Mouse (Mus musculus) adrenal gland, postnatal 10 days (tissue): Measurements from ENCODE around the gene Rangrf. TPM values are rescaled to one million over a fixed set of nuclear protein-coding genes. Genes with fewer than 3 reads are reported as not detected.
"Not testable (repeated sequence)": the region's sequence is repeated elsewhere in the genome, so short reads cannot be mapped to it uniquely, and the experiment has no call there.

ENCODE experiments used
- DNase-seq: peaks from one replicate; pipeline ENCODE4 v3.0.0; 2021; ENCODE audit warnings: mixed read lengths
- total RNA-seq, 2 experiments: library from RNA; stranded (reverse); gene quantifications; 2 replicates each; pipeline ENCODE4 v1.2.3; 2021

Gene Rangrf
- total RNA-seq, 2 experiments from 2014 or later: 20.4 to 24.7 TPM

- DNase-seq: no peak
Observed at GRCm38 (mm10) chr11:68979320-68979733, 4.3 kb upstream of the Rangrf start.

- DNase-seq: no peak
Observed at GRCm38 (mm10) chr11:68975601-68976000, 616 bp upstream of the Rangrf start.

DNA sequence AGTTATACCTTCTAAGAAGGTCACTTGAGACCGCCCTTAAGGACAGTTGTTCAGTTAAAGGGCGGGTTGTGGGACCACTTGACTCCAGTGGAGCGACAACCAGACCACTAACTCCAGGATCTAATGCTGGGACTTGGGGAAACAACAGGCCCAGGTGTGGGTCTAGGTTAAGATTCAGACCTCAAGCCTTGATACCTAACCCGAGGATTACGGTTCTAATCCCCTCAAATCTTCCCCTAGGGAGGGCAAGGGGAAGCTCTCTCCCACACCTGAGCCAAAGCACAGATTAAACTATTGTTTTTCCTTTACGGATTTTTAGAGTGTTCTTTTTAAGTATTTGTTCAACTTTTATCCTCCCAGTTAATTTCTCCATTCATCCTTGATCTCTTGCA lies 930 bp downstream of the Rangrf start:
- DNase-seq: no peak

- peak; percentile 94 for DNase-seq
Observed at GRCm38 (mm10) chr11:68973250-68974058, 1.5 kb downstream of the Rangrf start.

- DNase-seq: peak; percentile 77
Observed at GRCm38 (mm10) chr11:68970232-68970631, 4.8 kb downstream of the Rangrf start.

GRCm38 (mm10) chr11:68968752-68969151 lies 6.2 kb downstream of the Rangrf start:
- DNase-seq: no peak

DNA sequence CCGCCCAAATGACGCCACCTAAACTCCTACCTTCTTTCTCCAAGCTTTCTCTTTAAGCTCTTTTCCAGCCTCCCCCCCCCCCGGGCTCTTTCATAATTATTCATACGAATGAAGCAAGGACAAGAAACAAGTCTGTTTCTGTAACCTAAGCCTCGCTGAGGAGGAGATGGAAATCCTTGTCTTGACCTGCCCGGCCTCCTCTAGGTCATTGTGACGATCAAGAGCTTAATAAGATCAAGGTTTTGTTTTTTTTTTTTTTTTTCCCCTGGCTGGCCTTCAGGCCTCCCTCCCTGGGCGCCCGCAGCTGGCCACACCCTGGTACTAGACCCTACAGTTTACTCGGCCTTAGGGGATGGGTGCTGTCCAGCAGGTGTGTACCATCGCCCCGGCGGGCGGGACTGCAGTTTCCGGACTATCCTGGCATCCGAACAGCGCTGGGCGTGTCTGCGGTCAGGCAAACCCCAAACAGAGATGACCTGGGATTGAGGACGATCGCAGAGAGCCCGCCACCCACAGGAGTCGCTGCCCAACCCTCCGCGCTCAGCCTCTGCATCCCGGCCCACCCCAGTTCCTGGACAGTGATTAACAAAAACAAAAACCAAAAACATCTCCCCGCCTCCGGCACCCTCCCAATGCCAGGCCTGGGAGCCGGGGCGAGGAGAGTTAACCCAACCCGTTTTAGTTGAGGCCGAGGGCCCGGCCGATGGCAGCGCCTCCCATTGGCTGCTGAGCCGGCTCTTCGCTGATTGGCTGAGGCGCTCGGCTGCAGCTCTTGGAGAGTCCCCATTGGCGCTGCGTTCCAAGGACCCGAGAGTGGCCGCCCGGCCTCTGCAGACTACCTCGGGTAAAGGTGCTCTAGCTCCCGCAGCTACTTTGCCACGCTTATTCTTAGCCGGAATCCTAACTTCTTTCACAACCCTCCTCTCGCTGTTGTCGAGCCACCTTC lies 7.4 kb downstream of the Rangrf start, which contains the start of gene Slc25a35:
Gene Slc25a35 (plus strand): TSS at position 795 of the 946 bp plus-strand sequence.
- DNase-seq: peak; percentile 95

- DNase-seq: no peak
Observed at GRCm38 (mm10) chr11:68966554-68966953, 8.4 kb downstream of the Rangrf start.

DNA sequence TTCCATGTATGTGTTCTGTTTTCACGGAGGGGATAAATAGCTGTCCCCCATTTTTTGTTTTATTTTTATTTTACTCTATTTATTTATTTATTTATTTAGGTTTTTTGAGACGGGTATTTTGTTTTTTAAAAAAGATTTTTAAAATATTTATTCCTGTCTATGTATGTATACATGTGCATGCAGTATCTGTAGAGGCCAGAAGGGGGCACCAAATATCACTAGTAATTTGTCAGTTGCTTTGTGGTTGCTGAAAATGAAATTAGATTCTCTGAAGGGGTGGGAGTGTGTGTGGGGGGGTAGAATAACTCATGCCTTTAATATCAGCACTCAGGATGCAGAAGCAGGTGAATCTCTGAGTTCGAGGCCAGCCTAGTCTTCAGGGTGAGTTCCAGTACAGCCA lies 9.1 kb downstream of the Rangrf start:
- DNase-seq: peak; percentile 76

DNA sequence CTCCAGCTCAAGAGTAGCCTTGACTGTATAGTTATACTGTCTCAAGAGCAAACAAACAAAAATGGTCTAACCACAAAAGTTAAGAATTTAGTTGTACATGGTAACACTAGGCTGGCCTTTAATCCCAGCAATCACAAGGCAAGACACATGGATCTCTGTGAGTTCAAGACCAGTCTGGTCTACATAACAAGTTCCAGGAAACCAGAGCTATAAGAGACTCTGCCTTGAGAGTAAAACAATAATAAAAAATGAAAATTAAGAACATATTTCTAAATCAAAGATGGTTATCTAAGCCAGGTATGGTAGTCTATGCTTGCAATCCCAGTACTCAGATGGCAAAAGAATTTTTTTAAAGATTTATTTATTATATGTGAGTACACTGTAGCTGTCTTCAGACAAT lies 9.9 kb downstream of the Rangrf start:
- no peak for DNase-seq

DNA sequence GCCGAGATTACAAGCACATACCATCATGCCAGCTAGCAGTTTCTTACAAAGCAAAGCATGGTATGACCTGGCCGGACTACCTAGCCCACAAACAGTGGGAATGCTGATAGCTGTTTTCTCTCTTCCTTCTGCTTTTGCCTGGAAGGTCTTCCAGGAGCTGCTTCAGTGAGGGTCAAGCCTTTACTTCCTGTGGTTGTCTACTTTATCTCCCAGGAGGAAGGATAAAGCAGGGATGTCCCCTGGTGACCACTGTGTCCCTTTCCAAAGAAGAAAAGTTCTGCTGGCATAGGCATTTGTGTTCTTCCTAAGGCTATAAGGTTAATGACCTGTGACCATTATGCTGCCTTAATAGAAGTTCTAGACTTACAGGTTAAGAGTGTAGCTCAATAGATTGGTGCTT lies 11.6 kb downstream of the Rangrf start:
- no peak for DNase-seq

- DNase-seq: not testable (repeated sequence)
Observed at GRCm38 (mm10) chr11:68962159-68962558, 12.8 kb downstream of the Rangrf start.

DNA sequence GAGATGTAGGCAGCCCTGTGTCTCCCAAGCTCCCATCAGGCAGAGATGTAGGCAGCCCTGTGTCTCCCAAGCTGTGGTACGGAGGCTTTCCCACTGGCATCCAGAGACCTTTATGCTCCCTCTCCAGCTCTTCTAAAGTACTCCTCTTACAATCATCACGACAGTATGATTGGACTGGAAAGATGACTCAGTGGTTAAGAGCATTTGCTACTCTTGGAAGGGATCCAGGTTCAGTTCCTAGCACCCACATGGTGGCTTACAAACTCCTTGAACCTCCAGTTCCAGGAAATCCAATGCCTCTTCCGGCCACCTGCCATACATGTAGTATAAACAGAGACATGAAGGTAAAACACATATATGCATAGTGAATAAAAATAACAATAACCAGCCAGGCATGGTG lies 13.4 kb downstream of the Rangrf start:
- DNase-seq: no peak

DNA sequence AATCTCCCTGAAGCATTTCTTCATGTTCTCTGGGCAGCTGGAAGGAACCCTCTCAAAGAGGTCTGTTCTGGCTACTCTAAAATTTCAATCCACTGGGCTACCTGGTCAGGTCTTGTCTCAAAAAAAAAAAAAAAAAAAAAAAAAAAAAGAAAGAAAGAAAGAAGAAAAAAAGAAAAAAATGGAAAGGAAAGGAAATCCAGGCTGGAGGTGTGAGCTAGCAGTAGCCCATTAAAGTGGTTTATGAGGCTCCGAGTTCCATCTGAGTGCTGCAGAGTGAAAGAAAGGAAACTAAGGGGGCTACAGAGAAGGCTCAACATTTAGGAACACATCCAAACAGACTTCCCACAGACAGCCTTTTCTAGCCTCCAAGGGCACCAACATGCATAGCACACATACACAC lies 17.0 kb downstream of the Rangrf start:
- DNase-seq: no peak

- DNase-seq: no peak
Observed at GRCm38 (mm10) chr11:68957308-68957707, 17.7 kb downstream of the Rangrf start, which contains the start of gene Arhgef15. TSS of gene Arhgef15 (minus strand) at chr11:68957480.

DNA sequence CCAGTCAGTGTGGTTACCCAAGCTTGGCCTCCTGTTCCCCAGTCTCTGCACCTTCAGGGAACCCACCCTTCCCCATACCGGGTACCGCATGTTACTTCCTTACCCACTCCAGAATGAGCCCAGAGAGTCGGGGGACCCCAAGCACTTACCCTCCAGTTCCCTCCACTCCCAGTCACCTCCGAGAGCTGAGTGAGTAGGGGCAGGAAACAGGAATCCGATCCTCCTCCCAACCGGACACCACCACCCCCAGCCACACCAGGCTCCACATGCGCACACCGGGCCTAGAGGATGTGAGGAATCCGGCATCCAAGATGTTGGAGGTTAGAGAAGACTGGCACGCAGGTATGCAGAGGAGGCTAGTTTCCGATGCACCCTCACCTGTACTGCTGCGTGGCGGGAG lies 18.3 kb downstream of the Rangrf start:
- DNase-seq: no peak

- DNase-seq: no peak
Observed at GRCm38 (mm10) chr11:68956107-68956506, 18.9 kb downstream of the Rangrf start.

DNA sequence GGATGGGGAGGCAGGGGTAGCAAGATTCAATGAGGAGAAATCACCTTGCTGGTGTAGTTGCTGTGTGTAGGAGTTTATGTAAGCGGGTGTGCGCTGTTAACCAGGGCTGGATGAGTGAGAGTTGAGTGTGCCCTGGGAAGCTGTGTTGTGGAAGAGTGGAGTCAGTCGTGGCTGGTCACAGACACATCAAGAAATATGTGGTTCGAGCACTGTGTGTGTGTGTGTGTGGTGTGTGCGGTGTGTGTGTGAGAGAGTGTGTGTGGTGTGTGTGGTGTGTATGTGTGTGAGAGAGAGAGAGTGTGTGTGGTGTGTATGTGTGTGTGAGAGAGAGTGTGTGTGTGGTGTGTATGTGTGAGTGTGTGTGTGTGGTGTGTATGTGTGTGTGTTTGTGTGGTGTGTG lies 19.5 kb downstream of the Rangrf start:
- DNase-seq: no peak

DNA sequence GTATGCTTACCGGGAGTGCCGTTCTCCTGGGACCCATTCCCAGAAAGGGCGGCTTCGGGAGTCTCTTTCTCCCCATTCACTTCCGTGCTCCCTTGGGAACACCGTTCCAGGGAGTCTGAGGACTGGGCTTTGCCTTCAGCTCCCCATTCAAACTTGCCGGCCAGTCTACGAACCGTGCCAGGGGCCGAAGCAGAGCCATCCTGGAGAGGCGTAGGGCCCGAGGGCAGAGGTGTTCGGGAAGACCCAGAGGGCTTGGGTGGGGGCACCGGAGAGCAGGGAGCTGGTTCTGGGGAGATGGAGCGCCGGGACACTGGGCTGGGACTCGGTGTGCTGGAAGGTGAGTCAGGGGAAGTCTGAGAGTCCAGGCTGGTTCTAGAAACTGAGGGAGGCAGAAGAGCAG lies 20.6 kb downstream of the Rangrf start:
- DNase-seq: no peak

DNA sequence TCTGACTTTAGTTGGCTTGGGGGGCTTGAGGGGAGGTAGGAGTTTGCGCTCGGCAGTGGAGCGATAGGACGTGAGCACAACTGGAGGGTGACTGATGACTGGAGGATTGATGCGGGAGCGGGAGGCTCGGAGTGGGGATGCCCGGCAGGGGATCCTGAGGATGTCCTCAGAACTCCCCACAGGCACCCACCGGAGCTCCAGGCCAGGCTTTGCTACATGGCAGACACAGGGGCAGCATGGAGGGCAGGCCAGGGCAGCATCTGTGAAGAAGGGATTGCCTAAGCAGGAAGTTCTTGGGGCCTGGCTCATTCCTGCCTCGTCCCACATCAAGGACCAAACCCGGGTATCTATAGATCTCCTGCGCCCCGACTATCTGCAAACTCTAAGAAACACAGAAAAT lies 21.1 kb downstream of the Rangrf start:
- DNase-seq: no peak

GRCm38 (mm10) chr11:68947542-68947993 lies 27.4 kb downstream of the Rangrf start:
- no peak for DNase-seq

DNA sequence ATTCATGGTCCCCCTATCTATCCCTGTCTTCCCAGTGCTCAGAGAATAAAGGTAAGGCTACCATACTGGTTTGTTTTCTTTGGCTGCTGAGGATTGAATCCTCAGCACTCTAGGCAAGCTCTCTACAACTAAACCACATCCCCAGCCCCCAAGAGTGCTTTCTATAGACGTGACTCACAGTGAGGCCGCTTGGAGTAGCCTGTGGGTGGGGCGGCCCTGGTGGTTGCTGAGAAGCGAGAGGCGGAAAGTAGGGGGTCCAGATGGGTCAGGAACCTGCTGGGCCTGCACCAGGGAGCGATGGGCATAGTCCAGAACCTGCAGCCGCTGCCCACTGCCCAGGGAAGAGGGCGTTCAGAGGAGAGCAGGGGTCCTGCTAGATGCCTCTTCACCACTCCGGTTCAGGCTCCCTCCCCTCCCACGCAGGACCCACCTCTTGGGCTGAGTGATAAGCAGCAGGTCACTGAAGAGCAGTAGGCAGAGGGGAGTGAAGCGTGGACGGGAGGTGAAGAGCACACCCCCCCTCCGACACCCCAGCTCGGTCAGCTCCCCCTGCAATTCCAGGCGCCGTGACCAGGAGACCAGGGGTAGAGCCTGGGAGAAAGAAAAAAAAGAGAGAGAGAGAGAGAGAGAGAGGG lies 28.1 kb downstream of the Rangrf start:
- no peak for DNase-seq
